Mouse (Mus musculus) lung, postnatal 0 days (tissue): Measurements from ENCODE around the gene E4f1.

Experiments used
- CTCF ChIP-seq: IDR thresholded peaks from 2 replicates; pipeline ENCODE4 v1.5.1; 2016; ENCODE audit warnings: antibody characterized with exemption, mild to moderate bottlenecking
- EP300 ChIP-seq: IDR thresholded peaks from 2 replicates; pipeline ENCODE4 v1.6.1; 2016; ENCODE audit warnings: antibody characterized with exemption, mild to moderate bottlenecking, control low read depth

GRCm38 (mm10) chr17:24513609-24514008 is 43.5 kb upstream of the E4f1 start:
- TF ChIP-seq CTCF: peak; percentile 83
- TF ChIP-seq EP300: no peak
